Mouse (Mus musculus) G1E (cell line): Measurements from ENCODE around the gene Zhx3.

Experiments
- CTCF ChIP-seq: IDR thresholded peaks from 2 replicates; pipeline ENCODE4 v1.5.1; 2012; ENCODE audit warnings: low read depth, low read length, inconsistent platforms, mixed read lengths
- GATA1 ChIP-seq: IDR thresholded peaks from 2 replicates; pipeline ENCODE4 v1.6.1; 2012; ENCODE audit warnings: borderline replicate concordance, low read length, inconsistent platforms, mixed read lengths
- POLR2AphosphoS5 ChIP-seq: IDR thresholded peaks from 2 replicates; pipeline ENCODE4 v1.6.1; 2012; ENCODE audit warnings: low read depth, low read length, inconsistent platforms; ENCODE audit not compliant: insufficient replicate concordance
- TAL1 ChIP-seq: conservative IDR thresholded peaks from 2 replicates; pipeline ENCODE4 v1.6.1; 2012; ENCODE audit warnings: low read depth, low read length, inconsistent platforms, mixed read lengths

GRCm38 (mm10) chr2:160796973-160797372, 75.8 kb downstream of the Zhx3 start:
- TF ChIP-seq CTCF (no peak), GATA1 (no peak), TAL1 (no peak), POLR2AphosphoS5 (no peak)
